Mouse (Mus musculus) heart, adult 8-10 months (tissue): ENCODE results near the gene Gsk3b. TPM values are rescaled to one million over a fixed set of nuclear protein-coding genes. Genes with fewer than 3 reads are reported as not detected.

ENCODE experiments used
- DNase-seq: peaks from one replicate; pipeline ENCODE4 v3.0.0; 2022; ENCODE audit warnings: low spot score
- total RNA-seq, 4 experiments: library from RNA; stranded (reverse); gene quantifications; 2 replicates each; pipeline ENCODE4 v1.2.4; 2022

The Gsk3b gene
- total RNA-seq, 4 experiments from 2014 or later = 48.8 to 54.3 (median 53.0) TPM

GRCm38 (mm10) chr16:38282559-38283160 lies 193.9 kb downstream of the Gsk3b start:
- DNase-seq = no peak

- DNase-seq = no peak
Measured at GRCm38 (mm10) chr16:38283300-38283699, 194.5 kb downstream of the Gsk3b start.

GRCm38 (mm10) chr16:38285801-38286200 lies 197.0 kb downstream of the Gsk3b start:
- DNase-seq = no peak

GRCm38 (mm10) chr16:38286541-38286940 lies 197.7 kb downstream of the Gsk3b start:
- no peak for DNase-seq

- DNase-seq = no peak
Measured at GRCm38 (mm10) chr16:38287357-38287756, 198.6 kb downstream of the Gsk3b start.

GRCm38 (mm10) chr16:38287762-38288161 lies 199.0 kb downstream of the Gsk3b start:
- DNase-seq = no peak

- no peak for DNase-seq
Measured at GRCm38 (mm10) chr16:38288851-38289250, 200.1 kb downstream of the Gsk3b start.

GRCm38 (mm10) chr16:38290151-38290550 lies 201.3 kb downstream of the Gsk3b start:
- DNase-seq = no peak

- DNase-seq = no peak
Measured at GRCm38 (mm10) chr16:38294685-38295348, 206.0 kb downstream of the Gsk3b start, which contains the start of gene Nr1i2. Gene Nr1i2, minus strand, starts transcription at chr16:38294824.

- no peak for DNase-seq
Measured at GRCm38 (mm10) chr16:38295349-38295930, 206.6 kb downstream of the Gsk3b start.

Other genes with a start within 250 kb of the Gsk3b start
- gene Gm36028, start 227.9 kb upstream of the Gsk3b start, total RNA-seq = 1 to 10 TPM in 3 of 4 experiments, under 1 TPM in 1; 0.90 to 1.4 (median 1.3) TPM
- gene Lrrc58, start 220.6 kb upstream of the Gsk3b start, total RNA-seq = 10 to 100 TPM; 57.2 to 67.5 (median 65.3) TPM
- gene Gpr156, start 172.5 kb upstream of the Gsk3b start, total RNA-seq = under 1 TPM in 1 of 4 experiments, not detected in 3; 0.06 TPM
- gene Nr1i2, start 205.8 kb downstream of the Gsk3b start, total RNA-seq = not detected